Mouse (Mus musculus): Measurements from ENCODE around the gene Psma3. TPM values are rescaled to one million over a fixed set of nuclear protein-coding genes. Genes with fewer than 3 reads are reported as not detected.
A peak's percentile ranks its signal among the peaks of the same experiment; 100 is the strongest.

Psma3 gene
- total RNA-seq (2021): 100 to 1,000 TPM; 267 to 285 TPM
- long read RNA-seq, experiment 1, transcript Psma3-201 (11 exons, 875 nt): minor isoform, 21 of 262 reads
- long read RNA-seq, experiment 1, transcript Psma3-202 (11 exons, 2,846 nt): major isoform, 188 of 262 reads
- long read RNA-seq, experiment 1, partial matches to known transcripts: 4 of 262 reads
- long read RNA-seq, experiment 1, other reads (novel, unspliced or antisense): 45 of 262 reads
- long read RNA-seq, experiment 2, transcript Psma3-201 (11 exons, 875 nt): minor isoform, 13 of 220 reads
- long read RNA-seq, experiment 2, transcript Psma3-202 (11 exons, 2,846 nt): major isoform, 166 of 220 reads
- long read RNA-seq, experiment 2, partial matches to known transcripts: 6 of 220 reads
- long read RNA-seq, experiment 2, other reads (novel, unspliced or antisense): 34 of 220 reads

DNA sequence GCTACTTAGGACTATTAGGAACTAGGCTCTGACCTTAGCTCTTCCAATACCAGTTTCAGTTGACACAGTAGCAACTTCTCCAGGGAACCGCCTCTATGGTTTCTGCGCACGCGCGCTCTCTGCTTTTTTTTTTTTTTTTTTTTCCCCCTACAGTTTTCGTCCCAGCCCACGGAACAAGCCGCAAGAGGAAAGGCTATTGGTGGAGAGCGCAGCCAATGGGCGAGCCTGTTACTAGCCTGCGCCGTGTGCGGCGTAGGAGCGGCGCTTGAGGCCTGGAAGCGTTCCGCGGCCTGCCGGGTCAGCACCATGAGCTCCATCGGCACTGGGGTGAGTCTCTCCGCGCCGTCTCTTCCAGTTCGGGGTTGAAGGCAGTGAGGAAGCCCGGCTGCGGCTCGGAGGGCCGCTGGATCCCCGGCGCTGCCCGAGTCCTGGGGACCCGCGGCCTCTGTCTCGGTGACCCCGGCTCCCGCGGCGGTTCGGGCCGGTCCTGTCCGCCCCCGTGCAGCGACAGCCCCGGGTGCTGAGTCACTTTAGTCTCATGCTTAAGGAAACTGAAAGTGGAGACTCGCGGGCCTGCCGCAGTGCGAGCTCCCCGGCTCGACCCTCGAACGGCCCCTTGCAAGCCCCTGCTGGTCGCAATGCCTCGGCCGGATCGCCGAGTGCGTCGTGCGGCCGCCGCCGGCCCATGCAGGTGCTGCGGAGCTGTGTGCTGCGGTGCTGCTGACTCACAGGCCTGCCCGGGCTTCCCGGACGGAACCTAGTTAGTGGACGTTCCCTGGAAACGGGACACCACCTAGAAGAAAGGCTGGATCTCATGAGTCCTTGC, at the start of gene Psma3:
Gene Psma3 (plus strand): TSS at position 181 of the 826 bp plus-strand sequence.
- peak; percentile 92 for DNase-seq (ENCODE audit: low spot score)

DNA sequence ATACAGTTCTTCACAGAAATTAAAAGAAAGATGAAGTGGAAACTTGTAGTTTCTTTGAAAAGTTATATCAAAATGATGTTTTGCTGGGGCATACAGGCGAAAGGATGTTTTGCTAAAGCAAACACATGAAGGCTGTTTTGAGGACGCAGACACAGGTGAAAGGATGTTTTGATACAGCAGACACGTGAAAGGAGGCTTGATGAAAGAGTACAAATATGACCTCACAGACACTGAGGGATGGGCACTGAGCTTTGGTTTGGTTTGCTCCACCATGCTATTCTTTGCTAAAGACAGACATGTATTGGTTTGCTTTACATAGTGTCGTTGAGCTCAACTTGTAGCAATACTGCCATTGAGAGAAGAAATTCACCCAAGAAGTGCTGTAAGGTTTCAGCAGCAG, 44.6 kb upstream of the Psma3 start:
- DNase-seq (ENCODE audit: low spot score): no peak

DNA sequence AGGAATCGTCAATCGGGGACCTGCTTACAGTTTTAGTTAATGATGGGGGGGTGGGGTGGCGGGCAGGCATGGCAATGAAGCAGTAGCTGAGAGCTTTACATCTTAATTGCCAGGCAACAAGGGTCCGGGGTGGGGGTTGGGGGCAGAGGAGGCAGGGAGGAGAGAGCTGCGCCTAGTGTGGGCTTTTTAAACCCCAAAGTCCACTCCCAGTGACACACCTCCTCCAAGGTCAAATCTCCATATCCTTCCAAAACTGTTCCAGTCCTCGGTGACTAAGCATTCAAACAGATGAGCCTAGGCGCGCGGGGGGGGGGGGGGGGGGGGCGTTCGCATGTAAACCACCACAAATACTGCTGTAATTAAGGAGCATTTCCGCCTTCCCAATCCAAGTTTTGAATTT, 37.3 kb upstream of the Psma3 start:
- no peak for DNase-seq (ENCODE audit: low spot score)

DNA sequence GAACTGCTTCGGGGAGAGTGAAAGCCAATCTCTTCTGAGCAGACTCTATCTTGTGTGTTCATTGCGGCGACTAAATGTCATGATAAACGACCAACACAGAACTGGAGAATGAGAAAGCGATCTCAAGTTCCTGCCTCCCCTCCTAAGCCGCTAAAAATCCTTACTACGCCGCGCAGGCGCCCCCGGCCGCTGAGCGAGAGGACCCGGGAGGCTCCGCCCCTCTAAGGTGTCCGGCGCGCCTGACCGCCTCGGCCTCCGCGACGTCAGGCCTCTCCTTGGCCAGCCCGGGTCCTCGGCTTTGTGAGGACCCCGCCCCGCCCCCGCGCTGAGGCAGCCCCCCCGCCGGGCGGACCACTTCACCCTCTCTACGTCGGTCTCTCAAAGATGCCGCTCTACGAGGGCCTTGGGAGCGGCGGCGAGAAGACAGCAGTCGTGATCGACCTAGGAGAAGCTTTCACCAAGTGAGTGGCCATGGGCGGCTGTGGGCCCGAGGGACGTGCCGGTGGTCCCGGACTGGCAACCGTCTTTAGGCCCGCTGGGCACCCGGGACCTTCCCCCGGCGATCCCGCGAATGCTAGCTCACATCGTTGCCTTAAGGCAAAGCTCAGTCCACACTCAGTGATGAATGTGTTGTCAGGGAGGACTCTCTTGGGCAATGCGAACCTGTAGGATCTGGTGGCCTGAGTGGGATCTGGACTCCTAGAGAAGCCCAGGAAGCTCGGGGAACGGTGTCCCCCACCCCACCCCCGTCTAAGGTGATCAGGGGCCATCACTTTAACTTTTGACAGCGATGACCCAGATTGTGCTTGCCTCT, 36.6 kb upstream of the Psma3 start, which contains the start of gene Actr10:
Gene Actr10 (plus strand): TSS at position 287 of the 814 bp plus-strand sequence.
- peak; percentile 91 for DNase-seq (ENCODE audit: low spot score)

DNA sequence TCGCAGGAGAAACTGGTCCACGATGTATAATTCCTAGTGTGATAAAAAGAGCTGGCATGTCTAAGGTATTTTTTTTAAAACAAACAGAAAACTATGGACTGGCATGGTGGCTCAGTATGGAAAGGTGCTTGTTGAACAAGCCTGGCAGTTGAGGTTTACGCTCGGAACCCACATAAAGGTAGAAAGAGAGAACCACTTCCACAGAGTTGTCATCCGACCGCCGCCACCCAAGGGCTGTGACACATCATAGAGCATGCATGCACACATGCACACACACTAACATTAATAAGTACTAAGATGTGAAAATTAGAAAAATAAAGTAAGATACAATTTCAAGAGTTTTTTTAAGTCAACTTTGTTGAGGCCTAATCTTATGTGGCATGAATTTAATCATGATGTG, 33.6 kb upstream of the Psma3 start:
- no peak for DNase-seq (ENCODE audit: low spot score)

DNA sequence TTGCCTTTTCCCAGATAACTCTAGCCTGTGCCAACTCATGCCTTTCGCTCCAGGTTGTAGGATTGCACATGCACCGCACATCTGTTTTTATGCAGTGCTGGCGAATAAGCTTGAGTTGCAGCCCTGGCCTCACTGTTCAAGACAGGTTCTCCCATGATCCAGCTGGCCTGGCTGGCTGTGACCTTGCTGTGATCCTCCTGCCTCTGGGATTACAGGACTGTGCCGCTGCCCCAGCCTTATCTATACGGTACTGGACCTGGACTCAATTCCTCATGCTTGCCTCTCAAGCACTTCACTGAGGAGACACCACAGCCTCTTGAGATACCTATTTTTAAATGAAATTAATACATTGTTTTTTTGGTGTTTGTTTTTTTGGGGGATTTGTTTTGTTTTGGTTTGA, 30.2 kb upstream of the Psma3 start:
- DNase-seq (ENCODE audit: low spot score): no peak

DNA sequence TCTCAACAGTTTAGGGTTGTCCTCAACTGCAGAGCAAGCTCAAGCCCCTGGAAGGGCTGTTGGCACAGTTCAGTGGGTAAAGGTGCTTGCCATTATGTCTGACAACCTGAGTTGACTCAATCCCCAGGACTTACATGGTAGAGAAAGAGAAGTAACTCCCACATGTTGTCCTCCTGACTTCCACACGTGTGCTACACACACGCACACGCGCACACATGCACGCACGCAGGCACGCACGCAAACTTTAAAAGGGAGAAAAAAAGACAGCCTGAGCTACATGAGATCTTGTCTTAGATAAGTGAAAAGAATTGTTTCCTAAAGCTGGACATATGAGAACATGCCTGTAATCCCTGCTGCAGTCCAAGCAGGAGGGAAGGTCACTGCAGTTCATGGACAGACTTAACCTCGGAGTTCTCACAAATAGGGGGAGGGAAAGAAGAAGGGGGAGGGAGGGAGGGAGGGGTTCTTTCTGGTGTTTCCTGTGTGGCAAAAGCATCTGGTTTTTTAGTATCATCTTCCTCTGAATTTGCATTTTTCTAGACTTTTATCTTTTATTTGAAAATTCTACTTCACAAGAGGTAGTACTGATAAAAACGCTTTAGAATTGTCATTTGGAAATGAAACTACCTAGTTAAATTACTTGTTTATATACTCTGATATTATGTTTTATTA, 27.7 kb upstream of the Psma3 start:
- no peak for DNase-seq (ENCODE audit: low spot score)

DNA sequence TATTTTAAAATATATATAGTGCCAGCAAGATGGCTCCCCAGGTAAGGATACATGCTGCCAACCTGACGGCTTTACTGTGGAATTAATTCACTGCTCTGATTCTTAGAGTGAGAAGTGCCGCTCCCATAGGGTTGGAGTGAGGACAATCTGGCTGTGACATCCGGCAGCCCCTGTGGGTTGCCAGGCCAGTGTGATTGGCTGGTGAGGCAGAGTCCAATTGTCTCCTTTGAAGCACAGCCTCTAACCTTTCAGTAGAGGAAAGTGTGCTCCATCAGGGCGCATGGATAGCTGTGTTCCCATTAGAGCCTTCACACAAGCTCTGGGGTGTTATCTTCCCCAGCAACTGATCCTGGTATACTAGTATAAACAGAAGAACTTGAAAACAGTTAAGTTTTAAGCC, 15.8 kb upstream of the Psma3 start:
- no peak for DNase-seq (ENCODE audit: low spot score)

DNA sequence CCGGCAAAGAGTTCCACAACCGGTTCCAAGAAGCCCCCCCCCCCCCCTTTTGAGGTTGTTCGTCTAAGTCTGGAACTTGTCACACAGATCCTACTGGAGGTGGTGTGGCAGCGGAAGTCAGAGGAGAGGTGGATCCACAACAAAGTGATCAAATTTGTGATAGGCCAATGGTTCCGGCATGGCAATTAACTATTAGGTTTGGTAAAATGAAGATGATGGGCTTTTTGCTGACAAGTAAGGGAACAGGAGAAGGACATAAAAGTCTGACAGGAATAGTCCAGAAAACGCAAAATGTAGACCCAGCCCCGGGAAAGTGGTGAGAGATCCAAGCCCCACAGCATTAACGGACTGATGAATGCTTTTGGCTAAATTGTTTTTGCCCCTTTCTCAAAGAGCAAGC, 6.8 kb upstream of the Psma3 start:
- DNase-seq (ENCODE audit: low spot score): no peak

DNA sequence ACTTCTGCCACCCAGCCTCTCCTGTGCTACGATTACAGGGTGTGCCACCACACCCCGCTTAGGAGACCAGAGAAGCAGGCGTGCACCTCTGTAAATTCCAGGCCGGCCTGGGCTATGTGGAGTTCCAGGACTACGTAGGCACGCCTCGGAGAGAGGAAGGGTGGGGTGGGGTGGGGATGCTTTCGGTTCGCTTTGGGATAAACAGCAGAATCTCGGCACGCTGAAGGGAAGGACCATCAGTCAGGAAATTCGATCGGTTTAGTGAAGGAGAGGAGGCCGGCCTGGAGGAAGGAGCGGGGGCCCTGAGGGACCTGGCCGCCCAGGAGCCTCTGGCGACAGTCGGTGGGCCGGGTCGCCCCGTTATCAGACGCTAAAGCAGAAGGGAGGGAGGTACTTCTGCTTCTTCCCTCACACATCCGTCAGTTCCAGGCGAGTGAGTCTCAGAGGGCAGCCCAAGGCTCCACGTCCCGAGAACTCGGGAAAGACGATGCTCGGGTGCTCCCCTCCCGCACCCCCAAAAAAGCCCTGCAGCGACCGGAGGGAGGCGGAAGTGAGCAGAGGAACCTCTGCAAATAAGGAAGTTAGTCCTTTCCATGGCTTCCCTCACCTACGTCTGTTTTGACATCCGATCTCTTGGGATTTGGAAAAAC, 6.2 kb upstream of the Psma3 start:
- DNase-seq (ENCODE audit: low spot score): peak; percentile 83

DNA sequence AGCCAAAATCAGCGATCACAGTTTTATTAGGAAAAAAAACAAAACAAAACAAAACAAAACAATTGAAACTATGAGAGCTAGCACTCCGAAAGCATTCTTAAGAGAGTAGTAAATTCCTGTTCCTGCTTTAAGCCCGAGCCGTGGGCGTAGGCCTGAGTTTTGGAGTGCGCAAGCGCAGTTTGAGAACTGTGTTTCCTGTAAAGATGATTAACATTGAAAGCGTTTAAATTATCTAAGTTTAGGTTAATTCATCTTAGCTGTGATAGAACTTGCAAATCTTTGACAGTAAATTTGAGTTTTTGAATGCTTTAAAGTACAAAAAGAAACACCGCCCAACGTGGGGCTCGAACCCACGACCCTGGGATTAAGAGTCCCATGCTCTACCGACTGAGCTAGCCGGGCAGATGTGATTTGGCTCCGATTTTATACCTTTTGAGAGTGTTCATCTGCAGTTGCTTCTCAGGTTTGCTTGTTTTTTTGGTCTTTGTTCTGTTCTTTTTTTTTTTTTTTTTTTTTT, 5.6 kb upstream of the Psma3 start:
- peak; percentile 86 for DNase-seq (ENCODE audit: low spot score)

DNA sequence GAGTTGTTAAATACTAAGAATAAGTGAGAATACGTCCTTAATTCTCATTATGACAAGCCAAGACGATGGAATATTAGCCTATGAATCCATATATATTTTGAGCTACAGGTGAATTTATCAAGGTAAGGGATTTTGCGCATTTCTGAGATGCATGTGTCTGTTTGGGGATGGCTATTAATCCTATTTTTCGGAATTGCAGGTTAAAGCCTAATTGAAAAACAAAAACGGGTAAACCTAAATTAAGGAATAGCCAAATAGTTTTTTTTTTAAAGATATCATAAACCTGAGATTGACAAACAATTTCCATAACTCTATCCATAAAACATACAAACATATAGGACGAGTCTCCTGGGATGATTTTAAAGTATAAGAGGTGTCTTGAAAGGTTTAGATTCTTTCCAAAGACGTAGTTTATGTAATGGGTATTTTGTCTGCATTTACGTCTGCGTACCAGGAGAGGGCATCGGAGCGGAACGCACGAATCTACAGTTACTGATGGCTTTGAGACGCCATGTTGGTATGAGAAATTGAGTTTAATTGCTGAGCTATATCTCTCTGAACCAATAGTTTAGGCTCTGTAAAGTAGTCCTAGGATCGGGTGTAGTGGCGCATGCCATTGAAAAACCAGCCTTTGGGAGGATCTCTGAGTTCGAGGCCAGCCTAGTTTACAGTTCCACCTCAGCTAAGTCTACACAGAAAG, 4.8 kb upstream of the Psma3 start:
- peak; percentile 57 for DNase-seq (ENCODE audit: low spot score)

DNA sequence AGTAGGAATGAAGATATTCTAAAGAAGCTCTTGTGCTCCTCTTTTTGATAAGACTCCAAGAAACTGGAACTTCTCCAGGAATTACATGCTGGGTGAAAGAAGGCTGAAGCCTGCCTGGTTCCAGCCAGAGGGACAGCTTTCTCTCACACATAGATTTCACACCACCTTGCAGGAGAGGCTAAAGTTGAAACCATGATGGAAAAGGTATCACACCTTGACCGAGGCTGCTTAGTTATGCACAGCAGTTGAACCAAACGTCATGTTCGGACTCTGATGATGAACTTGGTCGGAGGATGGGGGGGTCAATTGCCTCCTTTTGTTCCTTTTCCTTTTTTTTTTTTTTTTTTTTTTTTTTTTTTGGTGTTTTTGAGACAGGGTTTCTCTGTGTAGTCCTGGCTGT, 590 bp upstream of the Psma3 start:
- no peak for DNase-seq (ENCODE audit: low spot score)

DNA sequence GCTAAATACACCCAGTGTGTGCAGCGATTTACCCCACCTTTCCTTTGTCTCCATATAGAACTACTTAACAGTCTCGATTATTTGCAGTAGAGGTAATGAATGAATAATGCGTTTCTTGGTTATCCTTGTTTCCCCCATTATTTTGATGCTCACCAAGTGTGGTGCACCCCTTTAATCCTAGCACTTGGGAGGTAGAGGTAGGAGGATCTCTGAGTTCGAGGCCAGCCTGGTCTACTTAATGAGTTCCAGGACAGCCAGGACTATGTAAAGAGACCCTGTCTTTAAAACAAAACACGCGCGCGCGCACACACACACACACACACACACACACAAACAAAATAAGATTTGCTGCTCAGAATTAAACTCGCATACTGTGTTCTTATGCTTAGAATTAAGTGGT, 985 bp downstream of the Psma3 start:
- DNase-seq (ENCODE audit: low spot score): no peak

DNA sequence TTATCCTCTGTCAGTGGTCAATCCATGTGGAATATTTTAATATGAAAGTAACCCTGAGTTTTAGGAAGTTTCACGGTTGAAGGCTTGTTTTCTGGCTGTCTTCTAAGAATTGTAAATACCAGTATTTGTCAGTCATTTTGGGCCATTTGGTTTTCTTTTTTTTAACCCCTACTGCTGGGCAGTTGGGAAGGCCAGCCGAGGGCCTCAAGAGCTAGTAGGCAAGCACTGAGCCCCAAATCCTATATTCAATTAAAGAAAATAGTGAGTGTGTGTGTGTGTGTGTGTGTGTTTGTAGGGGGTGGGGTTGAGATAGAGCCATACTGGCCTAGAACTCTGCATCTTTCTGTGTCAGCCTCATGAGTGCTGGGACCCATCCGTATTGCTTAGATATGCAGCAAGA, 1.5 kb downstream of the Psma3 start:
- no peak for DNase-seq (ENCODE audit: low spot score)

DNA sequence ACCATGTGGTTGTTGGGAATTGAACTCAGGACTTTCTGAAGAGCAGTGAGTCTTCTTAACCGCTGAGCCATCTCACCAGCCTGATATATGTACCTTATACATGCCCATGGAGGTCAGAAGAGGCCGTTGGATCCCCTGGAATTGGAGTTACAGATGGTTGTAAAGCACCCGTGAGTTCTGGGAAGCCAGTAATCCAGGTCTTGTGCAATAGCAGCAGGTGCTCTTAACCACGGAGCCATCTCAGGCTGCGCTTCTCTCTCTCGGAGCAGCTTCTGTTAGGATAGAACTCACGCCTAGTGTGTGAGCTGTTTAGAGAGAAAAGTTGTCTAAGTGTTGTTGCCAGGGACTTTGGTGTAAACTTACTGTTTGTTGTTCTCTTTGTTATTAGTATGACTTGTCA, 3.9 kb downstream of the Psma3 start:
- DNase-seq (ENCODE audit: low spot score): no peak

DNA sequence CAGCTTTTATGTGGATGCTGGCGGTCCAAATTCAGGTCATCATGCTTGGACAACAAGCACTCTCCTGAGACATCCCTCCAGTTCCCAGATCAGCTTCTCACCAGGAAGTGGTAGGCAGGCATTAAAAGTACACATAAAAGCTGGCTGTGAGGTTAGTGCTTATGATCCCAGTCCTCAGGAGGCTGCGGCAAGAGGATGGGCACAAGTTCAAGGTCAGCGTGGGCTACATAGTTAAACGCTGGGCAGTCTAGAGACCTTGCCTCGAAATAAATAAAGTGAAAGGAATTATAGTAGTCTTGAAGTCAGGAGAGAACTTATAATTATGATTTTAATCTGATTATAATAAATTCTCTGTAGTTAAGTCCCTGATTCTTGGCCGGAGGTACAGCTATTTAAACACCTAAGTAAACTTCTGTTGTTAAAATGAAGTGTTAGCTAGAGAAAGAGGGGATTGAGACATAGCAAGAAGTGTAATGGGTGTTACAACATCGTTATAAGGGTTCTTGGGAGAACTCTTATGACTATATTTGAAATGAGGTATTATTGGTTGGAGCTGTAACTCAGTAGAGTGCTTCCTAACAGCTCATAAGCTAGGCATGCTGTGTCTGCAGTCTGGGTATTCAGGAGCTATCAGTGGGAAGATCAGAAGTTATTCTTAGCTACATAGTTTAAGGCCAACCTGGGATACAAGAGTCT, 10.6 kb downstream of the Psma3 start:
- no peak for DNase-seq (ENCODE audit: low spot score)

DNA sequence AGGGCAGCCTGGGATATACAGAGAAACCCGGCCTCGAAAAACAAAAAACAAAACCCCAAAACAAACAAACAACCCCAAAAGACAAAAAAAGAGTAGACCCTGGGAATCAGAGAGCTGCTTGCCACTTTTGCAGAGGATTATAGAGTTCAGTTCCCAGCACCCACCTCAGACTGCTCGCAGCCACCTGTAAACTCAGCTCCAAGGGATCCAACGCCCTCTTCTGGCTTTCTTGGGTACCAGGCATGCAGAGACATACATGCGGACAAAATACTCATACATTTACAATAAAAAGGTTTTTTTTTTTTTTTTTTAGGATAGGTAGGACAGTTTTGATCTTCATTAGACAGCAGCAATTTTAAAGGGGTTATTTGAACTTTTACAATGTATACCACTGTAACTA, 22.8 kb downstream of the Psma3 start:
- DNase-seq (ENCODE audit: low spot score): no peak

DNA sequence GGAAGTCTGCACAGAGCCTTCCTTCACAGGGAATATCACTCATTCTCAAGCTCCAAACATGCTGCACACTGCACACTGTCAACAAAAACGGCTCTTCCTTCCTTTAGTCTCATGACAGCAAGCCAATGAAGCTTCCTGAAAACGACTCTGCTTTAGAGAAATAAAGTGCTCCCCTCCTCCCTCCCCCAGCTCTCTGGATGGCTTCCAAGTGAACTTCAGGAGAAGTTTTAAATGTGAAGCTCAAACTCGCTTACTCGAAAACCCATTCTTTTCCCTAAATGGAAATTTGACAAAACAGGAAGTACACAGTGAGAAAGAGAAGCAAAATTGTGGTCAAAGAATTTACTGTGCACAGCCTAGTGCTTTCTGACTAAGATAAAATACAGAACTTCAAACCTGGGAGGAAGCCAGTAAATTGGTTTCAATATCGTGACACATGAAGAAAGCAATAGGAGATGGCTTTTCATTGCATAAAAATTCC, 25.0 kb downstream of the Psma3 start:
- DNase-seq (ENCODE audit: low spot score): peak; percentile 46
